Mouse (Mus musculus): ENCODE results near the gene Gm21586. TPM values are rescaled to one million over a fixed set of nuclear protein-coding genes. Genes with fewer than 3 reads are reported as not detected.
"Not testable (repeated sequence)": the region's sequence is repeated elsewhere in the genome, so short reads cannot be mapped to it uniquely, and the experiment has no call there.

The Gm21586 gene
- not detected in 3 replicates for total RNA-seq (2017)

DNA sequence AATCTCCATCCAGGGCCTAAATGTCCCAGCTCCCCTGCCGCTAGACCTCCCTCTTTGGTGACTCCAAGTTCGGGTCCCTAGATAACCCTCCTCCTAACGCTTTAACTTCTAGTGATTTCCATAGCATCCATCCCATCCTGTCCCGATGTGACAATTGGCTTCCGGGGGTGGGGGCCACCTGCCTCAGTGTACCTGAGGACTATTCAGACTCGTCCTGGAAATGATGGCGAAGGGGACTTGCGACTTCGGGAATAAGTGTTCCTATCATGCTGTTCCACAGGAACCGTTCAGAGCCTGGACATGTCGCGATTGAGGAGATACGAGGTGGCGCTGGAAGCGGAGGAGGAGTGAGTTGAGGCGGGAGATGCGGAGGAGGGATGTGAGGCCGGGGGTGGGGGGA is at the start of gene Gm21586:
Gene Gm21586 (plus strand): TSS at position 301 of the 400 bp plus-strand sequence.
- not testable (repeated sequence) for ATAC-seq (replicated peaks; ENCODE audit: insufficient number of reproducible peaks, low FRiP score, low TSS enrichment, poor library complexity, severe bottlenecking)

DNA sequence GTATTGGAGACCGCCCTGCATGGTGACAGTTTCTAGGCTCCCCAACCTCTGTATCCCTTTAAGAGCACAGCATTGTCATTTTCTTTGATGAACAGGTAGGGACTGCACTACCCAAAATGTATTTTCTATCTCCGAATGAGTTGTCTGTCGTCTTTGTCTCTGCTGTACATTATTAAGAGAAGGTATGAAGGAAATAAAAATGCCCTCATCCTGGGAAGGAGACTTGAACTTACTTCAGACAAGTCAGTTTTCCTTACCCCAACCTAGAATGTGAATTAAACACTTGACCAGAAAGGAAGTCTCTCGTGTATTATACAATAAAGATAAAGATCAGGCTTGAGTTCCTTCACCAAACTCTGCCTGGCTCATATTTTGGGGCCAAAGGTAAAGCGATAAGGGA is 27.3 kb downstream of the Gm21586 start, which contains the start of gene Gm2163:
Gene Gm2163 (plus strand): TSS at position 301 of the 400 bp plus-strand sequence.
- ATAC-seq (replicated peaks; ENCODE audit: insufficient number of reproducible peaks, low FRiP score, low TSS enrichment, poor library complexity, severe bottlenecking) = not testable (repeated sequence)

Other genes with a start within 250 kb of the Gm21586 start
- not detected in 3 replicates for gene Gm10600, start 198.7 kb upstream of the Gm21586 start, total RNA-seq (2017)
- not detected in 3 replicates for gene Ccl21b, start 183.6 kb upstream of the Gm21586 start, total RNA-seq (2017)
- not detected in 3 replicates for gene Gm21953, start 145.1 kb upstream of the Gm21586 start, total RNA-seq (2017)
- gene Fam205a3, start 121.0 kb upstream of the Gm21586 start, total RNA-seq (2017) = not detected in 3 replicates
- not detected in 3 replicates for gene Gm2163, start 27.4 kb downstream of the Gm21586 start, total RNA-seq (2017)
- gene Fam205a2, start 88.8 kb downstream of the Gm21586 start, total RNA-seq (2017) = not detected in 3 replicates
- gene Gm10591, start 172.8 kb downstream of the Gm21586 start, total RNA-seq (2017) = not detected in 3 replicates
- not detected in 3 replicates for gene Gm2564, start 190.3 kb downstream of the Gm21586 start, total RNA-seq (2017)
- not detected in 3 replicates for gene Ccl27b, start 215.9 kb downstream of the Gm21586 start, total RNA-seq (2017)
- gene Il11ra2, start 222.5 kb downstream of the Gm21586 start, total RNA-seq (2017) = not detected in 3 replicates